Mouse (Mus musculus) left cerebral cortex, postnatal 14 days (tissue): ENCODE measurements around the gene Hunk. TPM values are rescaled to one million over a fixed set of nuclear protein-coding genes. Genes with fewer than 3 reads are reported as not detected.

Experiments used
- DNase-seq, 2 experiments: peaks; one replicate each; pipeline ENCODE4 v3.0.0; 2021 to 2022; ENCODE audit warnings: low spot score in 2 of 2, mixed read lengths in 1 of 2
- intact Hi-C: fragments of 180-260 bp; cut with DNase I; formaldehyde crosslinking; loops from one replicate; pipeline ENCODE4 v1.15.1; 2025
- total RNA-seq, 2 experiments: library from RNA; stranded (reverse); gene quantifications; 2 replicates each; pipeline ENCODE4 v1.2.3; 2021

Hunk gene
- total RNA-seq, 2 experiments from 2014 or later: 11.8 to 14.5 TPM

GRCm38 (mm10) chr16:90483341-90483740 is 97.5 kb downstream of the Hunk start:
- intact Hi-C loops: no loop called here
- DNase-seq: no peak

GRCm38 (mm10) chr16:90485125-90485524 is 99.3 kb downstream of the Hunk start:
- no peak for DNase-seq
- intact Hi-C loops: no loop called here

- DNase-seq: no peak
- intact Hi-C loops: no loop called here
Observed at GRCm38 (mm10) chr16:90485599-90485998, 99.8 kb downstream of the Hunk start.

DNA sequence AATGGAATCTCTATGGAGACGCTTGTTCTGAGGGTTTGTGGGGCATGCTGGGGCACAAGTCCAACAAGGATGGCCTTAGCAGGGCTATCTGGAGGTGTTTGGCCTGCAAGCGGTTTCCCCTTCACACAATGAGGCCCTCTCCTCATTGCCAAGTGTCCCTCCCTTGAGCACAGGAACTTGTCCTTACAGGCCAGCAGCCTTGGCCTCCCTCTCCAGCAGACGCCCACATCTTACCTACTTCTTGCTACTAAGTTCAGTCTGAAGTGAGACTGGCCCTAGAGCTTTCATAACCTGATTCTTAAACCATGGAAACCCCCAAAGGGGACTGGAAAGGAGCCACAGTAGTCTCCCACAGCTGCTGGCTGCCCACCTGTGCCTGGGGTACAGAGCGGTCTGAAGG is 104.3 kb downstream of the Hunk start:
- DNase-seq: no peak
- intact Hi-C loops: loop anchor here (5.0 kb wide), 1 partner anchor 103 kb away; the partner anchor contains the start of gene Hunk

GRCm38 (mm10) chr16:90491898-90492499 is 106.2 kb downstream of the Hunk start:
- intact Hi-C loops: loop anchor here (5.0 kb wide), 1 partner anchor 105 kb away; the partner anchor contains the start of gene Hunk
- DNase-seq: peak in 1 of 2 experiments; percentile 39

- no peak for DNase-seq
- intact Hi-C loops: no loop called here
Observed at GRCm38 (mm10) chr16:90496930-90497329, 111.1 kb downstream of the Hunk start.

DNA sequence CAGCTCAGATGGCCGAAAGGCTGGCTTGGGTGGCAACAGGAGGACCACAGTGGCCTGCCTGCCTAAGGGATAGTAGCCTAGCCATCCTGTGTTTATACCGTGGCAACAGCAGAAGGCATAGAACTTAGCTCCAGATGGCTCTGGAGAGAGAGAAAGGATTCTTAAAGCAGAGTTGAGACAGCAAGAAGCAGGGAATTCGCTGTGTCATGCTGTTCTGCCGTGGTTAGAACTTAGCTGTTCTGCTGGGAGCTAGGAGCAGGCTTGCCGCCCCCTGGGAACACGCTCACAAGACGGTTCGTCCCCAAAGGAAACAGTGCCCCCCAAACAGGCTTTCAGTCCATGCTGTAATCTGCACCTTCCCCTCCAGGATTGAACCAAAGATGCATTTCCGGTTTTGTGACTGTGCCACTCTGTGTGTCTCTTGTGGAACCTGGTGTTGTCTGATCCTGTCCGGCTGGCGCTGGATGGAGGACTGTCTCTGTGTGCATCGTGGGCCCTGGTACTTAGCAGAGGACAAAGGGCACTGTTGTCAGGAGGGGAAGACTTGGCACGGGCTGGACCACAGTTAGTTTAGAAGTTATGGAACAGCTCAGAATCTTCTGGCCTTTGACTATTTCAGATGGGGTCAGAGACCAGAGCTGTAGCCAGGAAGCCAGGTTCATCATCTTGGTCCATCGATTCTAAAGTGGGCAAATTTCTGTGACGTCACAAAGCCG is 112.1 kb downstream of the Hunk start:
- peak; percentile 42 to 52 for DNase-seq
- intact Hi-C loops: no loop called here

- intact Hi-C loops: no loop called here
Observed at GRCm38 (mm10) chr16:90500809-90501208, 115.0 kb downstream of the Hunk start.

DNA sequence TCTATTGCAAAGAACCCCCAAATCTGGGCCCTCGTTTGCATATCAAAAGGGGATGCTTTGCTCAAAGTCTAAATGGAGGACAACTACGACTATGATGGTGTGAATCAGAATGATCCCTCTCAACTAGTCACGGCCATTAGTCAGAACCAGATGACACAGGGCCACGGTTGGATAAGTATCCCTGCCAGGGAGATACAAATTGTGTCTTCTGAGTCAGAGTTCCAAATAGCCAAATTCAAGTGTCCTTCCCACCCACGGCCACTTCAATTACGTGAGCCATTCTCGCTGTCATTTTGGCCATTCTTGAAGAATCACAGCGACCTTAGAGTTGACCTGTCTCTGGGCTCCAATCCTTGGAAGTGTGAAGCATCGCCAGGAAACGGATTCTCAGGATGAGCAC is 119.4 kb downstream of the Hunk start:
- intact Hi-C loops: no loop called here
- DNase-seq: no peak

More at GRCm38 (mm10) chr16:90500809-90501208, 115.0 kb downstream of the Hunk start:
- DNase-seq: no peak

DNA sequence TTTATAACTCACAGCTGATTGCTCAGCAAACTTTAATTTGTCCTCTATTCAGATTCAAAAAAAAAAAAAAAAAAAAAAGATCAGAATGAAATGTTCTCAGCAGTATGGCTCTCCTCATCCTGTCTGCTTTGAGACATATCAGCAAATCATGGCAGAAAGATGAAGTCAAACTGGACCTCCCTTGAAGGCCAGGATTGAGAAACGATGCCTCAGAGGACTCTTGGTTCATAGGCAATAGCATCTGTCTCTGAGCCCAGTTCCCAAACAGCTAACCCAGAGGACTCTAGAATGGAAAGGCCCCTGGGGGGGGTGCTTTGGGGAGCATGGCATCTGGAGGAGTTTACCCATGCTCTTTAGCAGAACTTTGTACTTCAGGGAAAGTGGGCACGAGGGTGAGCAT is 119.9 kb downstream of the Hunk start:
- intact Hi-C loops: no loop called here
- DNase-seq: no peak

GRCm38 (mm10) chr16:90511551-90512296 is 125.9 kb downstream of the Hunk start:
- intact Hi-C loops: no loop called here
- DNase-seq: no peak

DNA sequence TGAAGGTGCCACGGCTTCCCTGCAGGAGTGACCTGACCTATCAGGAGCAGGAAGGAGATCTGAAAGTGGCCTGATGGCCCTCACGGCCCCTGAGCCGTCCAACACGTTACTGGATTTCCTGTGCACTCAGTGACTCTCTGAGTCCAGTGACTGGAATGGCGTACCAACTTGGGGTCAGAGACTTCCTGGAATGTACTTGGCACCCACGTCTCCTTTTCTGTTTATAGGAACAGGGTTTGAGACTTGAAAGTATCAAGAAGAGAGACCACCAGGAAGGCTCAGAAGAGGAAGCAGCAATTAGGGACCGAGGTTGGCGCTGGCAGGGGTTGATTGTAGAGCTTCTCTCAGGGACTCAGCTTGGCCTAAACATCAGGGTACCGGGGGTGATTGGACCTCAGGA is 131.2 kb downstream of the Hunk start:
- intact Hi-C loops: no loop called here
- DNase-seq: no peak

DNA sequence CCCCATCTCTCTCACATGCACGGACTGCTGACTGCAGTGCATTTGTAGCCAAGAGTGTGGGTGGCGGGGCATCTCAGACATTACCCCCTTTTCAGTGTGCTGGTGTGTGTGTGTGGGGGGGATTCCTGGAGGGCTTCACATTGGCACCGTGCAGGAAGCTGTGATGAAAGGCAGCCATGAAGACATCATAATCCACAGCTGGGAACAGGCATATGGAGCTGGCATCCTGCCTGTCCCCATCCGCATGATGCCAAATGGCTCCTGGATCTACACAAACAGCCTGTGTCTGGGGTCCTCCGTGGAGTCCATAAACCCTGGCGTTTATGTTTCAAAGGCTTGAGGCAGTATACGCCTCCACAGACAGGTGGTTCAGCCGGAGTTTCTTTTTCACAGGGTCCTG is 132.4 kb downstream of the Hunk start:
- DNase-seq: peak; percentile 51 to 78
- intact Hi-C loops: no loop called here

DNA sequence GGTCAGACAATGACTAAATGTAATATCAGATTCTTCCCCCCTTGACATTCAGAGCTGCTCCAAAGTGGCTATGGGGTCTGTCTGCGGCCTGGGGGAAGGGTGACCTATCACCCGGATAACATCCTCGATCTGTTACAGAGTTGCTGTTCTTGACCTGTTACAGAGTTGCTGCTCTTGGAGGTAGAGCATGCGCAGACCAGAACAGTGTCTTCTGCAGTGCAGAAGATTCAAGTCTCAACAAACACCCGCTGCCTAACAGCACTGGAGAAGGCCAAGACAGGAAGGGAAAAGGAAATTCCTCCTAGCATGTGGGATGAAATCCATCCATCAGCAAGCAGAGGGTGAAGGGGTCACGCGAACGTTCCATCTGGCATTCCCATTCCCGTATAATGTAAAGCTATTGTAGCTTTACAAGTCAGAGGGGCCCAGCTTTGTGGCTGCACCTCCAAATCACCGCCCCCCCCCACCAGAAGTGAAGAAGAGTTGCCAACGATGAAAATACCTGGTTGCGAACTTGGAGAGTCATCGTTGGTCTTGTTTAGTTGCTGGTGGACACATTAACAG is 133.0 kb downstream of the Hunk start:
- intact Hi-C loops: no loop called here
- no peak for DNase-seq

DNA sequence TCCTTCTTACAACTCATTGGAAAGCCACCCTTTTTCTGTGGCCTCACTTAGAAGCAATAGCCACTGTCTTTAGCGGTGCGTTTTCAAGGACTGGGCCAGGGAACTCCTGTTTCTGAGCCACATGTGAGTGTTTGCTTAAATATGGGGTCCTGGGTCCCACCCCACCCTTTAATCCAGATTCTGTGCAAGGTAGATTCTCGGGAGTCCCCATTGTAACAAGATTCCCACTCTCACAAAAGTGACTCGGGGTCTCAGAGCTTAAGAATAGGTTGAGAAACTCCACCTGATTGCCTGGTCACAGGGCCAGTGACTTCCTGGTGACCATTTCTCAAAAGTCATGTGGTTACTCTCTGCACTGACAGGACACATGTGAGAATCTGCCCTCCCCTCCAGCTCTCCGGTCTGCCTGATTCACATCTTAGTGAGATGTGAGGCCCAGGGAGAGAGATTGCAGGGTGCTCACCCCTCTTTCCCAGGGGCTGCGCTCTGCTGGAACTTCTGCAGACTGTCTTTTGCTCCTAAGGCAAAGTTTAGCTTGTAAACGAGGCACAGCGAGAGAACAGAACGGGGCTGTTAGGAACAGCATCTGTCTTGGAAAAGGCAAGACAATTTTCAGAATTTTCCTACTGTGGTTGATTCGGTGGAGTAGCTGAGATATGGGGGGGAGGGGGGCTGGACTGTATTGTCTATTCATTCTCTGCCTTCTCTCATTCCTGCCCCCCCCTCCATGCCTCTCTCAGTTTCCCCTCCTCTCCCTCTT is 135.6 kb downstream of the Hunk start:
- intact Hi-C loops: no loop called here
- no peak for DNase-seq

GRCm38 (mm10) chr16:90521951-90522255 is 136.1 kb downstream of the Hunk start:
- no peak for DNase-seq
- intact Hi-C loops: no loop called here

DNA sequence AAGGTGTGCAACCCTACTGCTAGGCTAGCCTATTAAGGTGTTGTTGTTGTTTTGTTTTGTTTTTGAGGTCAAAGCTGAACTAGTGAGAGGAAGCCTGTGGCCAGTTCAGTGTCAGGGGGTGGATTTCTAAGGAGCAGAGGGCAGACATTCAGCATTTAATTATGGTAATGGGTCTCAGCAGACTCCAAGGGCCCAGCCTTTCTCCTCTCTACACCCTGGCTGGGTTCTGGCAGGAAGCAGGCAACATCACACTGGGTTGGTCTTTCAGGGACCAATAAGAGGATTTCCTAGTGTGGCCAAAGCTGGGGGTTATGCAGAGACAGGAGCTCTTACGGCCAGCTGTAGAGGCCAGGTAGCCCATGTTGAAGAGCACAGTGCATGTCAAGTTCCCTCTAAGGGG is 136.8 kb downstream of the Hunk start:
- intact Hi-C loops: no loop called here

DNA sequence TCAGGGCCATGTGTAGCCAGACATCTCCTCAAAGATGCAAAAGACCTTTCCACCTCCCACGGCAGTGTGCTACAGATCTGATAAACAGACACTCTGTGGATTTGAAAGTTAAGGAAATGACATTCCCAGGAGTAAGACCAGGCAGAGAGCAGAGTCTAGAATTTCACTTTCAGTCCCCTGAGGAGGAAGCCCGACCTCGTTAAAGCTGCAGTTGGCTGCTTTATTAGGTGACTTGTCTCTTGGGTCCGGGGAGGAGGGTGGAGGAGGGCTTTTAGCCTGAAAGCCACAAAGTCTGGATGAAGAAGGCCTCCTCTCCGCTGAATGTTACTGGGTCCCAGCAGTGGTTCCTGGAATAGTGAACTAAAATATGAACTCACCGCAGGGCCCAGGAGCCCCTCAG is 137.6 kb downstream of the Hunk start:
- no peak for DNase-seq
- intact Hi-C loops: no loop called here

More for the DNA sequence above, 136.8 kb downstream of the Hunk start:
- DNase-seq: no peak

DNA sequence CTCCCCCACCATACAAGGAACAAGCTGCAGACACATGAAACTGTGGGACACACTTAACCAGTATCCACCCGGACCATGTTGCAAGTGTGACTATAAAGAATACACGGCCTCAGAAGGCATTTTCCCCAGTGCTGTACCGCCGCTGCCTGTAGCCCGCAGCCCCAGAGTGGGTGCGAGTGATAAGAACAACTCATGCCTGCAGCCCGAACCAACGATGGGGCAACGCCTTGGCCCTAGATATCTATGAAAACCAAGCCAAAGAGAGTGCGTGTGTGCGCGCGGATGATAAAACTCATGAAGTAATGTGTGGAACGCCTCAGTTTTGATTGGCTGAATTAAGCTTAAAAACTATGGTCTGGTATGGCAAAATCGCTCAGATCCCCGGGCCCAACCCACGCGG is 138.1 kb downstream of the Hunk start:
- no peak for DNase-seq
- intact Hi-C loops: no loop called here

GRCm38 (mm10) chr16:90524393-90524792 is 138.6 kb downstream of the Hunk start:
- intact Hi-C loops: no loop called here
- no peak for DNase-seq
